Mouse (Mus musculus): Measurements from ENCODE around the gene Ppm1l.

DNA sequence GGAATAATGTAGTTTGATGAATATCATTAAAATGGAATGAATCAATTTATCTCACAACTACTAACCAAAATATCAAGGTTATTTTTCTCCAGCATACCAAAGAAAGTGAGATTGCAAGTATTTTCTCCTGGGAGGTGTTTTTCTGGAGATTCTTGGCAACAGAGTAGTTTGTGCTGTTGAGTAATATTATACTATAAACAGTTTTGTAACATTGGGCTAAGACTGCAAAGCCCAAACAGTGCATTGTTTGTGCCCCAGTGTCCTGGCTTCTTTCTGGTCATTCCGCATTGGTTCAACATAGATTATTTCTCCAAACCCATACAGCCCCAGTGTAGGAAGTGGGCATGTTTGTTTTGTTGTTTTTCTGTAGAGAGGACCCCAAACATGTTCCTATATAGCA, 227.1 kb downstream of the Ppm1l start:
- TF ChIP-seq GATA1 (IDR thresholded peaks at IDR 0.05; ENCODE audit: low read depth, low read length) (no peak), EP300 (IDR thresholded peaks at IDR 0.05; ENCODE audit: low read depth in 1 of 2, low read length in 2 of 2) (no peak), MAFK (IDR thresholded peaks at IDR 0.05; ENCODE audit: borderline replicate concordance, low read depth, low read length) (no peak), POLR2A (IDR thresholded peaks at IDR 0.05; ENCODE audit: control insufficient read depth in 1 of 2, insufficient read depth in 1 of 2, low read depth in 1 of 2, low read length in 2 of 2, poor library complexity in 1 of 2) (no peak), MAX (IDR thresholded peaks at IDR 0.05; ENCODE audit: low read length) (no peak), E2F4 (IDR thresholded peaks at IDR 0.05; ENCODE audit: borderline replicate concordance, low read depth, low read length) (no peak), ZKSCAN1 (IDR thresholded peaks at IDR 0.05; ENCODE audit: low read depth, low read length) (no peak), CTCF (IDR thresholded peaks at IDR 0.05 in 2 of 3, conservative IDR thresholded peaks at IDR 0.05 in 1 of 3; ENCODE audit: control insufficient read depth in 1 of 3, insufficient read depth in 1 of 3, low read depth in 2 of 3, low read length in 3 of 3, poor library complexity in 1 of 3, severe bottlenecking in 1 of 3) (no peak), KAT2A (conservative IDR thresholded peaks at IDR 0.05; ENCODE audit: low read depth, low read length) (no peak), TAL1 (IDR thresholded peaks at IDR 0.05; ENCODE audit: low read length) (no peak), RCOR1 (IDR thresholded peaks at IDR 0.05; ENCODE audit: low read depth, low read length) (no peak)
